Mouse (Mus musculus) gastrocnemius, postnatal 36 days (tissue): Measurements from ENCODE around the gene Grk6. TPM values are rescaled to one million over a fixed set of nuclear protein-coding genes. Genes with fewer than 3 reads are reported as not detected.
"Not testable (repeated sequence)": the region's sequence is repeated elsewhere in the genome, so short reads cannot be mapped to it uniquely, and the experiment has no call there.

ENCODE experiments used
- DNase-seq, 2 experiments: peaks; one replicate each; pipeline ENCODE4 v3.0.0; 2022
- intact Hi-C: fragments of 180-260 bp; cut with DNase I; formaldehyde crosslinking; loops from one replicate; pipeline ENCODE4 v1.15.1; 2025
- total RNA-seq, 2 experiments: library from RNA; stranded (reverse); gene quantifications; 2 replicates each; pipeline ENCODE4 v1.2.3; 2021

Gene Grk6
- total RNA-seq, 2 experiments from 2014 or later: 9.1 to 10.8 TPM

GRCm38 (mm10) chr13:55420933-55421800 lies 23.7 kb upstream of the Grk6 start:
- DNase-seq: peak; percentile 69 to 73
- intact Hi-C loops: loop anchor here (1.0 kb wide), 1 partner anchor 48 kb away; no protein-coding TSS in a partner anchor

- no peak for DNase-seq
- intact Hi-C loops: no loop called here
These were observed 18.3 kb upstream of the Grk6 start, which contains the start of gene F12 for GRCm38 (mm10) chr13:55426613-55427012. TSS of gene F12 (minus strand) at chr13:55426793.

GRCm38 (mm10) chr13:55429226-55429888 lies 15.5 kb upstream of the Grk6 start:
- intact Hi-C loops: no loop called here
- DNase-seq: peak; percentile 53 to 69

GRCm38 (mm10) chr13:55430566-55430965 lies 14.3 kb upstream of the Grk6 start:
- no peak for DNase-seq
- intact Hi-C loops: no loop called here

- intact Hi-C loops: no loop called here
- DNase-seq: no peak
These were observed 12.8 kb upstream of the Grk6 start for GRCm38 (mm10) chr13:55431889-55432685.

- DNase-seq, intact Hi-C loops: not testable (repeated sequence)
These were observed 7.7 kb upstream of the Grk6 start for GRCm38 (mm10) chr13:55437111-55437629.

GRCm38 (mm10) chr13:55443799-55444285 lies 1.0 kb upstream of the Grk6 start:
- DNase-seq: no peak
- intact Hi-C loops: no loop called here

GRCm38 (mm10) chr13:55444286-55444936 lies 461 bp upstream of the Grk6 start:
- intact Hi-C loops: no loop called here
- DNase-seq: no peak

GRCm38 (mm10) chr13:55445361-55446091 lies 654 bp downstream of the Grk6 start:
- intact Hi-C loops: no loop called here
- DNase-seq: peak; percentile 5 to 63

GRCm38 (mm10) chr13:55446483-55447105 lies 1.7 kb downstream of the Grk6 start:
- intact Hi-C loops: no loop called here
- peak in 1 of 2 experiments; percentile 4 for DNase-seq

- DNase-seq: no peak
- intact Hi-C loops: no loop called here
These were observed 2.7 kb downstream of the Grk6 start for GRCm38 (mm10) chr13:55447543-55447943.

- intact Hi-C loops: no loop called here
- DNase-seq: peak in 1 of 2 experiments; percentile 1
These were observed 3.3 kb downstream of the Grk6 start for GRCm38 (mm10) chr13:55448131-55448530.

GRCm38 (mm10) chr13:55449205-55449604 lies 4.3 kb downstream of the Grk6 start:
- intact Hi-C loops: no loop called here
- peak in 1 of 2 experiments; percentile 4 for DNase-seq

GRCm38 (mm10) chr13:55449679-55450441 lies 5.0 kb downstream of the Grk6 start:
- DNase-seq: peak in 1 of 2 experiments; percentile 4
- intact Hi-C loops: no loop called here

GRCm38 (mm10) chr13:55450511-55450980 lies 5.7 kb downstream of the Grk6 start:
- intact Hi-C loops: no loop called here
- peak; percentile 80 to 83 for DNase-seq

GRCm38 (mm10) chr13:55451296-55451695 lies 6.4 kb downstream of the Grk6 start:
- intact Hi-C loops: no loop called here
- DNase-seq: no peak

GRCm38 (mm10) chr13:55451785-55452549 lies 7.1 kb downstream of the Grk6 start:
- DNase-seq: peak in 1 of 2 experiments; percentile 46
- intact Hi-C loops: no loop called here
